Mouse (Mus musculus): Measurements from ENCODE around the gene Pemt. TPM values are rescaled to one million over a fixed set of nuclear protein-coding genes. Genes with fewer than 3 reads are reported as not detected.

Pemt gene
- polyA plus RNA-seq, 1 experiment from 2014 or later: 8.3 TPM

- DNase-seq (ENCODE audit: low spot score): no peak
- H3K4me2 ChIP-seq (replicated peaks; ENCODE audit: low read depth): no peak overlapping the region
- H3K4me1 ChIP-seq (replicated peaks; ENCODE audit: control insufficient read depth, insufficient read depth): 0 out of 2 replicates have a peak, but pooled peaks cover under 1% of the 10 kb centered on the region
- no peaks in the 10 kb centered on the region for H3K9me3 ChIP-seq (ENCODE audit: control insufficient read depth, low read length)
- no peaks in the 10 kb centered on the region for H3K27me3 ChIP-seq (ENCODE audit: control insufficient read depth, insufficient read depth, low read length)
- WGBS: 62% methylated on average over 5 of the region's 5 CpGs
- H3K27ac ChIP-seq (replicated peaks): no peak overlapping the region
- TF ChIP-seq EP300 (optimal IDR thresholded peaks at IDR 0.05) (no peak), CTCF (IDR thresholded peaks at IDR 0.05; ENCODE audit: low read depth) (no peak)
- no peak overlapping the region for H3K9ac ChIP-seq (ENCODE audit: low read length)
- no peak for ATAC-seq (ENCODE audit: low FRiP score, low TSS enrichment)
- H3K36me3 ChIP-seq (ENCODE audit: control insufficient read depth, insufficient read depth, low read length): no peaks in the 10 kb centered on the region
- no peak overlapping the region for H3K4me3 ChIP-seq (ENCODE audit: low read depth, low read length)
Measured at GRCm38 (mm10) chr11:60090696-60091421, 44.6 kb upstream of the Pemt start.

GRCm38 (mm10) chr11:60088947-60089346 is 42.7 kb upstream of the Pemt start:
- Histone ChIP-seq H3K36me3 (ENCODE audit: control insufficient read depth, insufficient read depth, low read length) (no peaks in the 10 kb centered on the region), H3K27ac (replicated peaks) (no peak overlapping the region), H3K4me3 (ENCODE audit: low read depth, low read length) (no peak overlapping the region), H3K9me3 (ENCODE audit: control insufficient read depth, low read length) (no peaks in the 10 kb centered on the region), H3K27me3 (ENCODE audit: control insufficient read depth, insufficient read depth, low read length) (no peaks in the 10 kb centered on the region), H3K4me1 (replicated peaks; ENCODE audit: control insufficient read depth, insufficient read depth) (no peaks in the 10 kb centered on the region), H3K4me2 (replicated peaks; ENCODE audit: low read depth) (no peak overlapping the region), H3K9ac (ENCODE audit: low read length) (no peak overlapping the region)
- no peak for TF ChIP-seq EP300 (optimal IDR thresholded peaks at IDR 0.05)
- peak; percentile 59 for TF ChIP-seq CTCF (IDR thresholded peaks at IDR 0.05; ENCODE audit: low read depth)
- peak; percentile 47; the same call in 1 of the 2 replicates for ATAC-seq (ENCODE audit: low FRiP score, low TSS enrichment)
- 36% methylated on average over 4 of the region's 4 CpGs for WGBS
- peak; percentile 39 for DNase-seq (ENCODE audit: low spot score)

GRCm38 (mm10) chr11:60086676-60087075 is 40.4 kb upstream of the Pemt start:
- Histone ChIP-seq H3K36me3 (ENCODE audit: control insufficient read depth, insufficient read depth, low read length) (no peaks in the 10 kb centered on the region), H3K4me3 (ENCODE audit: low read depth, low read length) (no peak overlapping the region), H3K4me2 (replicated peaks; ENCODE audit: low read depth) (no peak overlapping the region), H3K27ac (replicated peaks) (no peak overlapping the region), H3K9ac (ENCODE audit: low read length) (no peak overlapping the region), H3K4me1 (replicated peaks; ENCODE audit: control insufficient read depth, insufficient read depth) (no peaks in the 10 kb centered on the region), H3K9me3 (ENCODE audit: control insufficient read depth, low read length) (no peaks in the 10 kb centered on the region), H3K27me3 (ENCODE audit: control insufficient read depth, insufficient read depth, low read length) (no peaks in the 10 kb centered on the region)
- 48% methylated on average over 1 of the region's 1 CpGs for WGBS
- DNase-seq (ENCODE audit: low spot score): no peak
- no peak for ATAC-seq (ENCODE audit: low FRiP score, low TSS enrichment)
- TF ChIP-seq CTCF (IDR thresholded peaks at IDR 0.05; ENCODE audit: low read depth) (no peak), EP300 (optimal IDR thresholded peaks at IDR 0.05) (no peak)

GRCm38 (mm10) chr11:60084589-60084988 is 38.3 kb upstream of the Pemt start:
- Histone ChIP-seq H3K36me3 (ENCODE audit: control insufficient read depth, insufficient read depth, low read length) (no peaks in the 10 kb centered on the region), H3K4me2 (replicated peaks; ENCODE audit: low read depth) (no peak overlapping the region), H3K9ac (ENCODE audit: low read length) (no peak overlapping the region), H3K27ac (replicated peaks) (no peak overlapping the region), H3K9me3 (ENCODE audit: control insufficient read depth, low read length) (no peaks in the 10 kb centered on the region), H3K27me3 (ENCODE audit: control insufficient read depth, insufficient read depth, low read length) (no peaks in the 10 kb centered on the region), H3K4me1 (replicated peaks; ENCODE audit: control insufficient read depth, insufficient read depth) (no peaks in the 10 kb centered on the region), H3K4me3 (ENCODE audit: low read depth, low read length) (no peak overlapping the region)
- 54% methylated on average over 2 of the region's 2 CpGs for WGBS
- DNase-seq (ENCODE audit: low spot score) (peak; percentile 52), ATAC-seq (ENCODE audit: low FRiP score, low TSS enrichment) (no peak)
- TF ChIP-seq CTCF (IDR thresholded peaks at IDR 0.05; ENCODE audit: low read depth) (peak; percentile 78), EP300 (optimal IDR thresholded peaks at IDR 0.05) (no peak)

- no peaks in the 10 kb centered on the region for H3K36me3 ChIP-seq (ENCODE audit: control insufficient read depth, insufficient read depth, low read length)
- DNase-seq (ENCODE audit: low spot score): peak; percentile 70
- H3K4me1 ChIP-seq (replicated peaks; ENCODE audit: control insufficient read depth, insufficient read depth): no peaks in the 10 kb centered on the region
- H3K9me3 ChIP-seq (ENCODE audit: control insufficient read depth, low read length): no peaks in the 10 kb centered on the region
- H3K27me3 ChIP-seq (ENCODE audit: control insufficient read depth, insufficient read depth, low read length): no peaks in the 10 kb centered on the region
- H3K4me2 ChIP-seq (replicated peaks; ENCODE audit: low read depth): no peak overlapping the region
- H3K9ac ChIP-seq (ENCODE audit: low read length): no peak overlapping the region
- 11% methylated on average over 4 of the region's 4 CpGs for WGBS
- peak; percentile 74 for ATAC-seq (ENCODE audit: low FRiP score, low TSS enrichment)
- no peak overlapping the region for H3K27ac ChIP-seq (replicated peaks)
- H3K4me3 ChIP-seq (ENCODE audit: low read depth, low read length): no peak overlapping the region
- no peak for TF ChIP-seq EP300 (optimal IDR thresholded peaks at IDR 0.05)
- peak; percentile 89 for TF ChIP-seq CTCF (IDR thresholded peaks at IDR 0.05; ENCODE audit: low read depth)
Measured at GRCm38 (mm10) chr11:60076790-60077189, 30.5 kb upstream of the Pemt start.

- WGBS: 72% methylated on average over 3 of the region's 3 CpGs
- no peak for DNase-seq (ENCODE audit: low spot score)
- H3K4me3 ChIP-seq (ENCODE audit: low read depth, low read length): no peak overlapping the region
- H3K27me3 ChIP-seq (ENCODE audit: control insufficient read depth, insufficient read depth, low read length): no peaks in the 10 kb centered on the region
- TF ChIP-seq CTCF (IDR thresholded peaks at IDR 0.05; ENCODE audit: low read depth): no peak
- no peak for TF ChIP-seq EP300 (optimal IDR thresholded peaks at IDR 0.05)
- H3K4me1 ChIP-seq (replicated peaks; ENCODE audit: control insufficient read depth, insufficient read depth): no peaks in the 10 kb centered on the region
- H3K9ac ChIP-seq (ENCODE audit: low read length): no peak overlapping the region
- no peak overlapping the region for H3K4me2 ChIP-seq (replicated peaks; ENCODE audit: low read depth)
- no peak for ATAC-seq (ENCODE audit: low FRiP score, low TSS enrichment)
- H3K36me3 ChIP-seq (ENCODE audit: control insufficient read depth, insufficient read depth, low read length): no peaks in the 10 kb centered on the region
- no peak overlapping the region for H3K27ac ChIP-seq (replicated peaks)
- H3K9me3 ChIP-seq (ENCODE audit: control insufficient read depth, low read length): no peaks in the 10 kb centered on the region
Measured at GRCm38 (mm10) chr11:60076183-60076582, 29.9 kb upstream of the Pemt start.
